Mouse (Mus musculus): ENCODE data around the gene Plcb4. TPM values are rescaled to one million over a fixed set of nuclear protein-coding genes. Genes with fewer than 3 reads are reported as not detected.

The Plcb4 gene
- polyA plus RNA-seq, 1 experiment from 2014 or later: 8.6 TPM

DNA sequence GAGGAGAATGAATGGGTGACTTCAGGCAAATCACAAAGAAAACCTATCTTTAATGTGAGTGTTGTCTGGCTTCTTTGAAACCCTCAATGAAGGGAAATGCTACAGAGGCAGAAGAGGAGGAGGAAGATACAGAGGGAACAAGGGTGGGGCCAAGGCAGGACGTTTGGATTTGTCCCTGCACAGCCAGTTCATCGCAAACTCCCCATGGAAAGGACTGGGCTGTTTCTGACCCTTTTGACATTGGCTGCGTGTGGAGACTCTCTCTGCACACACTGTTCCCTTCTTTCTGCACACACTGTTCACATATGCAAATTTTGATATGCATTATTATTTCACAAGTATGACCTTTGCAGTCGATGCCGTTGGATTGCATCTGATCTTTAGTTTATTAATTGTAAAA is 63.3 kb downstream of the Plcb4 start:
- ATAC-seq (replicated peaks; ENCODE audit: low FRiP score, low read depth): no peak
- 66% methylated on average over 5 of the region's 5 CpGs for WGBS

DNA sequence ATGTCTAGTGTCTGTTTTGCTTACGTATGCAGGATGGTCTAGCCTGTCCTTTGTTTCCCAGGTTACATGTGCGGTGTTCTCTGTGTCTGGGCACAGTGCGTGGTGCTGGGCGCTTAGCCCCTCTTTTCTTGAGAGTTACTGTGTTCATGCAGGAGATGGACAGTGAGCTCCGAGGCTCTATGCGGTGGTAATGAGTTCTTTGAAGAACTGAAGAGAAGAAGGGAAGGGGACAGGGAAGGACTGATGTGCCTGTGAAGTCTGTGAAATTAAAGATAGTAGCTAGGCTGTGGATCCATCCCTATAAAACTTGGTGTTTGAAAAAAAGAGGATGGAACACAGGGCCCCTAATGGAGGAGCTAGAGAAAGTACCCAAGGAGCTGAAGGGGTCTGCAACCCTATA is 64.6 kb downstream of the Plcb4 start:
- ATAC-seq (replicated peaks; ENCODE audit: low FRiP score, low read depth) (no peak), DNase-seq (ENCODE audit: low spot score) (no peak)
- WGBS: 92% methylated on average over 6 of the region's 6 CpGs
- H3K27ac ChIP-seq: no peak overlapping the region
- H3K27me3 ChIP-seq (ENCODE audit: insufficient read depth, low read length): no peaks in the 10 kb centered on the region
- no peak overlapping the region for H3K9ac ChIP-seq (ENCODE audit: low read depth, low read length)
- no peak overlapping the region for H3K4me2 ChIP-seq (ENCODE audit: low read length)
- H3K4me3 ChIP-seq (replicated peaks; ENCODE audit: low read depth, low read length): no peak overlapping the region
- no peaks in the 10 kb centered on the region for H3K36me3 ChIP-seq (ENCODE audit: insufficient read depth, low read length)
- H3K9me3 ChIP-seq (replicated peaks; ENCODE audit: low read length): no peaks in the 10 kb centered on the region
- TF ChIP-seq CTCF (IDR thresholded peaks at IDR 0.05; ENCODE audit: low read depth): no peak
- peaks cover 8% of the 10 kb centered on the region; the same call in 1 of the 2 replicates for H3K4me1 ChIP-seq (replicated peaks; ENCODE audit: insufficient read depth, low read length)

More for the DNA sequence above, 63.3 kb downstream of the Plcb4 start:
- H3K27ac ChIP-seq: no peak overlapping the region
- H3K9ac ChIP-seq (ENCODE audit: low read depth, low read length): no peak overlapping the region
- no peak for TF ChIP-seq CTCF (IDR thresholded peaks at IDR 0.05; ENCODE audit: low read depth)
- no peak overlapping the region for H3K4me2 ChIP-seq (ENCODE audit: low read length)
- H3K4me1 ChIP-seq (replicated peaks; ENCODE audit: insufficient read depth, low read length): peaks cover 3% of the 10 kb centered on the region; the same call in 1 of the 2 replicates
- no peaks in the 10 kb centered on the region for H3K36me3 ChIP-seq (ENCODE audit: insufficient read depth, low read length)
- no peaks in the 10 kb centered on the region for H3K27me3 ChIP-seq (ENCODE audit: insufficient read depth, low read length)
- no peak overlapping the region for H3K4me3 ChIP-seq (replicated peaks; ENCODE audit: low read depth, low read length)
- no peak for DNase-seq (ENCODE audit: low spot score)
- H3K9me3 ChIP-seq (replicated peaks; ENCODE audit: low read length): no peaks in the 10 kb centered on the region

DNA sequence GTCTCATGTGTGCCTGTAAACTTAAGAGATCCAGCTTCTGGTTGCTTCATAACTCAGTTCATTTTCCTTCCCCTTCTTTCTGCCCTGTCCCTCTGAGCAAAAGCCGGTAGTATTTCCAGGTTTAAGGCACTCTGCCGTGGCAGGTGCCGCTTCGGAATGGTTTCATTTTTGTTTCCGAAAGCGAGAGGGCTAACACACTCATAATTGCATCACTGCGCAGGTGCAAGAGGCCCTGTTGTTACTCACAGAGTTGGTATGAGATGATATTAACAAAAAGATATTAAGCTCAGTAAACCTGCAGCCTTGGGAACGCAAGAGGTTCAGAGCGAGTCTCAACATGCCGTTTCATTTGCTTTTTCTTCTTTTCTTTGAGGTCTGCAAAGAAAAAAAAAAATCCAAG is 65.7 kb downstream of the Plcb4 start:
- Histone ChIP-seq H3K4me1 (replicated peaks; ENCODE audit: insufficient read depth, low read length) (peaks cover 9% of the 10 kb centered on the region; the same call in 1 of the 2 replicates), H3K9me3 (replicated peaks; ENCODE audit: low read length) (no peaks in the 10 kb centered on the region), H3K27ac (no peak overlapping the region), H3K4me2 (ENCODE audit: low read length) (no peak overlapping the region), H3K9ac (ENCODE audit: low read depth, low read length) (no peak overlapping the region), H3K27me3 (ENCODE audit: insufficient read depth, low read length) (no peaks in the 10 kb centered on the region), H3K36me3 (ENCODE audit: insufficient read depth, low read length) (no peaks in the 10 kb centered on the region), H3K4me3 (replicated peaks; ENCODE audit: low read depth, low read length) (no peak overlapping the region)
- no peak for ATAC-seq (replicated peaks; ENCODE audit: low FRiP score, low read depth)
- WGBS: 93% methylated on average over 10 of the region's 10 CpGs
- DNase-seq (ENCODE audit: low spot score): no peak
- TF ChIP-seq CTCF (IDR thresholded peaks at IDR 0.05; ENCODE audit: low read depth): no peak

DNA sequence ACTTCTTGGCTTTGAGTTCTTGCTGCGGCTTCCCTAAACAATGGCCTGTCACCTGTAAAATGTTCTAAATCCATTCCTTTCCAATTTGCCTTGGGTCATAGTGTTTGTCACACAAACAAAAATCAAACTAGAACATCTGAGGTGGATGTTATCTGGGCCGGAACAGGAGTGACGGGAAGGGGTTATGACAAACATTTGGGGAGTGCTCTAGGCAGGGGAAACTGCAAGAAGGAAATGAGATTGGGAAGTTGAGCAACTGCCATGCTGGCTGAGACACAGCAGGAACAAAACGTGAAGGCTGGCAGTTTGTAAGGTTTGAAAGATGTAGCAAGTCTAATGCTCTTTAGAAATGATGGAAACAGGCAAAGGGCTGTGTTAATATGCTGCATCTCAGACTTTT is 66.6 kb downstream of the Plcb4 start:
- 70% methylated on average over 4 of the region's 4 CpGs for WGBS
- Histone ChIP-seq H3K27me3 (ENCODE audit: insufficient read depth, low read length) (no peaks in the 10 kb centered on the region), H3K4me1 (replicated peaks; ENCODE audit: insufficient read depth, low read length) (peaks cover 9% of the 10 kb centered on the region; the same call in 1 of the 2 replicates), H3K36me3 (ENCODE audit: insufficient read depth, low read length) (no peaks in the 10 kb centered on the region), H3K4me3 (replicated peaks; ENCODE audit: low read depth, low read length) (no peak overlapping the region), H3K27ac (no peak overlapping the region), H3K9ac (ENCODE audit: low read depth, low read length) (no peak overlapping the region), H3K9me3 (replicated peaks; ENCODE audit: low read length) (no peaks in the 10 kb centered on the region), H3K4me2 (ENCODE audit: low read length) (no peak overlapping the region)
- DNase-seq (ENCODE audit: low spot score) (no peak), ATAC-seq (replicated peaks; ENCODE audit: low FRiP score, low read depth) (no peak)
- TF ChIP-seq CTCF (IDR thresholded peaks at IDR 0.05; ENCODE audit: low read depth): no peak

DNA sequence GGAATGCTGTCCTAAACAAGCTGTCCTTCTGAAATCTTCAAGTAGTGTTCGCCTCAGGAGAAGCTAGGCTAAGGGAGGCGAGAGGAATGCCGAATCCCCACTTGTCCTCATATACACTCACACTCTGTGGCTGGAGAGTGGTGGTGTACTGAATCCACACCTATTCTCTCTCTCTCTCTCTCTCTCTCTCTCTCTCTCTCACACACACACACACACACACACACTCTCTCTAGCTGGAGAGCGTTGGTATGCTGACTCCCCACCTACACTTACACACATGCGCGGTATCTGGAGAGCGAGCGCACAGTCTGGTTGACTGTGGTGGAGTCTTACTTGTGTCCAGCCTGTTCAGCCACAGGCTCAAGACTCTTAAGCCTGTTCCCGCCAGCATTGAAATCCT is 68.3 kb downstream of the Plcb4 start:
- Histone ChIP-seq H3K4me1 (replicated peaks; ENCODE audit: insufficient read depth, low read length) (peaks cover 17% of the 10 kb centered on the region; the same call in 1 of the 2 replicates), H3K9me3 (replicated peaks; ENCODE audit: low read length) (no peaks in the 10 kb centered on the region), H3K4me3 (replicated peaks; ENCODE audit: low read depth, low read length) (no peak overlapping the region), H3K4me2 (ENCODE audit: low read length) (no peak overlapping the region), H3K27me3 (ENCODE audit: insufficient read depth, low read length) (no peaks in the 10 kb centered on the region), H3K9ac (ENCODE audit: low read depth, low read length) (no peak overlapping the region), H3K27ac (no peak overlapping the region), H3K36me3 (ENCODE audit: insufficient read depth, low read length) (no peaks in the 10 kb centered on the region)
- 86% methylated on average over 9 of the region's 9 CpGs for WGBS
- TF ChIP-seq CTCF (IDR thresholded peaks at IDR 0.05; ENCODE audit: low read depth): no peak
- DNase-seq (ENCODE audit: low spot score) (no peak), ATAC-seq (replicated peaks; ENCODE audit: low FRiP score, low read depth) (no peak)

DNA sequence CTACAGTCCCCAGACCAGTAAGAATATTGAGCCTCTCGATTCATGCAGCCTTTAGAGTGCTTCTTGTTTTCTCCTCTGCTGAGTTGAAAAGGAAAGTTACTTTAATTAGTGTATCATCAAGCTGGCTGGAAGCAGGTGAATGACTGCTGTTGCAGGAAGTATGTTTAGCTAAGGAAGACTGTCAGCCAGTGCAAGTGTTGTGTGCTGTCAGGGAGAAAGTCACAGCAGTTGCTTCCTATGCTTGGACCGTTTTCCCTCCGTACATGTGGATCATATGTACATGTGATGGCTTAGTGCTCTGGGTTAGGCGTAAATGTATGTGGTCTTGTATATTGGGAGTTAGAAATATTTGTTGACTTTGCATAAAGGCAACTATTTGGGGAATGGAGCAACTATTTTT is 69.1 kb downstream of the Plcb4 start:
- no peak for TF ChIP-seq CTCF (IDR thresholded peaks at IDR 0.05; ENCODE audit: low read depth)

DNA sequence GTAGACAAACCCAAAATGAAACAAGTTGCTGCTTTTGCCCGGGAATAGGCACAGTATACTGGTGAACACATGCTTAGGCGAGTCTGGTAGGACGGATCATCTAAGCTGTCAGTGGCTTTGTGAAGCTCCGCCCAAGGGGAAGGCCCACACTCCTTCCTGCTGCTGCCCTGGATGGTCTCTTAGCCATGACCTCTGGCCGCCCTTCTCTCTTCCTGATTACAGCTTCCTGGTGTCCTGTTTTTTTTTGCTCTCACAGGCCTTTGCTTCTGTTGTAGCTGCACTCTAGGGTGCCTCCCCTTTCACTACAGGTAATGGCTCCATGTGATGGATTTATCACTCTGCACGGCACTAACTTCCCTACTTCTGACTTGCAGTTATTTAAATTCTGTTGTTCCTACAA is 72.8 kb downstream of the Plcb4 start:
- 42% methylated on average over 6 of the region's 6 CpGs for WGBS
- peaks cover 24% of the 10 kb centered on the region; the same call in 1 of the 2 replicates for H3K4me1 ChIP-seq (replicated peaks; ENCODE audit: insufficient read depth, low read length)
- H3K4me3 ChIP-seq (replicated peaks; ENCODE audit: low read depth, low read length): no peak overlapping the region
- no peak for TF ChIP-seq CTCF (IDR thresholded peaks at IDR 0.05; ENCODE audit: low read depth)
- H3K36me3 ChIP-seq (ENCODE audit: insufficient read depth, low read length): no peaks in the 10 kb centered on the region
- H3K27ac ChIP-seq: peak overlapping the region; percentile 19; the same call in 1 of the 2 replicates
- no peaks in the 10 kb centered on the region for H3K27me3 ChIP-seq (ENCODE audit: insufficient read depth, low read length)
- no peak overlapping the region for H3K9ac ChIP-seq (ENCODE audit: low read depth, low read length)
- no peaks in the 10 kb centered on the region for H3K9me3 ChIP-seq (replicated peaks; ENCODE audit: low read length)
- ATAC-seq (replicated peaks; ENCODE audit: low FRiP score, low read depth): no peak; the same call in 1 of the 2 replicates
- DNase-seq (ENCODE audit: low spot score): peak; percentile 57
- H3K4me2 ChIP-seq (ENCODE audit: low read length): no peak overlapping the region

More for the DNA sequence above, 69.1 kb downstream of the Plcb4 start:
- H3K27ac ChIP-seq: no peak overlapping the region
- no peak overlapping the region for H3K4me2 ChIP-seq (ENCODE audit: low read length)
- H3K27me3 ChIP-seq (ENCODE audit: insufficient read depth, low read length): no peaks in the 10 kb centered on the region
- H3K4me1 ChIP-seq (replicated peaks; ENCODE audit: insufficient read depth, low read length): peaks cover 17% of the 10 kb centered on the region; the same call in 1 of the 2 replicates
- ATAC-seq (replicated peaks; ENCODE audit: low FRiP score, low read depth): no peak
- WGBS: 62% methylated on average over 4 of the region's 4 CpGs
- H3K36me3 ChIP-seq (ENCODE audit: insufficient read depth, low read length): no peaks in the 10 kb centered on the region
- H3K9me3 ChIP-seq (replicated peaks; ENCODE audit: low read length): no peaks in the 10 kb centered on the region
- no peak overlapping the region for H3K4me3 ChIP-seq (replicated peaks; ENCODE audit: low read depth, low read length)
- no peak overlapping the region for H3K9ac ChIP-seq (ENCODE audit: low read depth, low read length)
- no peak for DNase-seq (ENCODE audit: low spot score)

Measured in kidney, postnatal 0 days (tissue).